Comparison of ENCODE assay signal across 8 mouse cellular contexts in the genomic region with DNA sequence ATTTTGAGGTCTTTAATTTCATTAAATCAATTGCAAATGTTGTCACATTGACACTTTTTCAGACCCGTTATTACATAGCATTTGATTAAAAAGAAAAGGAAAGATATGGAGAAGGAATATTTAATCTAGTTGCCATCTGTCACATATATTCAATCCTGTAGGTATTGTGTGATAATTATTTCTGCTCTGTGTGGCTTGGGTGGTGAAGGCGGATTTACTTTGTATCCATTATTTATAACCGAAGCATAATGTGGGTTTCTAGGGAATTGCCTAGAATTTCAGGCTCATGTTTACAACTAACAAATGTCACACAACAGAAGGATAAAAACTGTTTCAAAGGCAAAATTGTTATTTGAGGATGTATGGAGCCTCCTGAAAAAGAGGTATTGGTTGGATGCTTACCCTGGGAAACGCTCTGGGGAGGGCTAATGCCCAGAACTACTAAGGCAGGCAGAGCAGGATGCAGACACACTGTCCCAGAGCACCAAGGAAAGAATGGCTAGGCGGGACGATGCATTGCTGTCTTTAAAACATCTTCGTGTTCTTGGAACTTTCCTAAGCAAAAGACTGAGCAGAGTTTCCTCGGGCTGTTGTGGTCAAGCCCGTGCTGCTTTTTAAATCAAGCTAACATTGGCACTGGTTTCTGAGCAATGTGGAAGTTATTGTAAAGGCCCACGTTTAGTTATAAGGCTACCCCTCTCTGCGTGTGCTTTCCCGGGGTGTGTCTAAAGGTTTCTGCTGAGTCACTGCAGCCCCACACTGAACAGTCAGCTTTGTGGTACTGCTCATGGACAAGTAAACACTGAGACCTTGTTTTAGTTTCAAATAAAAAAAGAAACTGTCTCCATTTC.
DNase-seq lines count a peak whose midpoint lies in the region; ATAC-seq and TF ChIP-seq lines count a peak whose summit lies in the region.

No protein-coding gene starts in this region.

- TF ChIP-seq EP300 in stomach, postnatal 0 days (optimal IDR thresholded peaks at IDR 0.05), result no peak

- H3K27ac ChIP-seq in neural tube, embryonic 14.5 days (ENCODE audit: low read depth, low read length), result no peak overlapping the region
- H3K27ac ChIP-seq in embryonic fibroblast, embryonic 13.5 days (ENCODE audit: insufficient read depth, low read length), result peak overlapping the region; percentile 90
- no peak overlapping the region for H3K27ac ChIP-seq in stomach, postnatal 0 days (replicated peaks)

- TF ChIP-seq CTCF in embryonic fibroblast, embryonic 13.5 days (IDR thresholded peaks at IDR 0.05; ENCODE audit: borderline replicate concordance, insufficient read depth, low read length), result no peak
- TF ChIP-seq CTCF in stomach, postnatal 0 days (IDR thresholded peaks at IDR 0.05; ENCODE audit: low read depth), result no peak

- TF ChIP-seq POLR2A in embryonic fibroblast, embryonic 13.5 days (IDR thresholded peaks at IDR 0.05; ENCODE audit: low read depth, low read length), result no peak

- H3K4me3 ChIP-seq in neural tube, embryonic 14.5 days (ENCODE audit: low read depth, low read length), result no peak overlapping the region
- H3K4me3 ChIP-seq in embryonic fibroblast, embryonic 13.5 days (ENCODE audit: insufficient read depth, low read length), result no peak overlapping the region
- H3K4me3 ChIP-seq in stomach, postnatal 0 days (ENCODE audit: low read depth, low read length), result no peak overlapping the region

- H3K36me3 ChIP-seq in neural tube, embryonic 14.5 days (ENCODE audit: control insufficient read depth, insufficient read depth, low read length), result no peaks in the 10 kb centered on the region
- no peaks in the 10 kb centered on the region for H3K36me3 ChIP-seq in stomach, postnatal 0 days (ENCODE audit: control insufficient read depth, insufficient read depth, low read length)

- peak; percentile 43 to 48 for DNase-seq in adrenal gland, postnatal 36 days
- DNase-seq in adrenal gland, postnatal 10 days, result no peak
- no peak for DNase-seq in neural tube, embryonic 10.5 days (ENCODE audit: extremely low spot score, low spot score)
- DNase-seq in stomach, postnatal 0 days (ENCODE audit: low spot score), result peak; percentile 21
- DNase-seq in ovary, adult 18-20 months (ENCODE audit: low spot score), result no peak
- DNase-seq in cerebellum, adult 9-10 months, result no peak

- H3K4me1 ChIP-seq in neural tube, embryonic 14.5 days (ENCODE audit: control insufficient read depth, insufficient read depth, low read length), result 0 out of 2 replicates have a peak, but pooled peaks cover 4% of the 10 kb centered on the region
- peaks cover 9% of the 10 kb centered on the region; the same call in 1 of the 2 replicates for H3K4me1 ChIP-seq in embryonic fibroblast, embryonic 13.5 days (ENCODE audit: control insufficient read depth, insufficient read depth, low read length)
- H3K4me1 ChIP-seq in stomach, postnatal 0 days (replicated peaks; ENCODE audit: control insufficient read depth, insufficient read depth), result no peaks in the 10 kb centered on the region

- H3K9ac ChIP-seq in neural tube, embryonic 14.5 days (replicated peaks; ENCODE audit: low read depth, low read length), result no peak overlapping the region
- no peak overlapping the region for H3K9ac ChIP-seq in stomach, postnatal 0 days (ENCODE audit: low read length)

- H3K9me3 ChIP-seq in neural tube, embryonic 14.5 days (ENCODE audit: control insufficient read depth, low read length), result no peaks in the 10 kb centered on the region
- H3K9me3 ChIP-seq in stomach, postnatal 0 days (ENCODE audit: control insufficient read depth, low read length), result no peaks in the 10 kb centered on the region

- 55% methylated on average over 12 of the region's 12 CpGs for WGBS in neural tube, embryonic 14.5 days
- 56% methylated on average over 12 of the region's 12 CpGs for whole genome bisulfite sequencing in stomach, postnatal 0 days

- no peaks in the 10 kb centered on the region for H3K27me3 ChIP-seq in neural tube, embryonic 14.5 days (ENCODE audit: control insufficient read depth, insufficient read depth, low read length)
- H3K27me3 ChIP-seq in stomach, postnatal 0 days (ENCODE audit: control insufficient read depth, insufficient read depth, low read length), result no peaks in the 10 kb centered on the region

- H3K4me2 ChIP-seq in neural tube, embryonic 14.5 days (ENCODE audit: low read depth, low read length), result no peak overlapping the region
- H3K4me2 ChIP-seq in stomach, postnatal 0 days (replicated peaks; ENCODE audit: low read depth), result no peak overlapping the region

- 0 out of 2 replicates have a peak, but pooled peaks have one; percentile 51 for ATAC-seq in neural tube, embryonic 14.5 days (ENCODE audit: low read depth)
- peak; percentile 69; the same call in 1 of the 2 replicates for ATAC-seq in stomach, postnatal 0 days (ENCODE audit: low FRiP score, low TSS enrichment)

Comparison
In these comparisons a context has a peak if more than half of its experiments do, and no peak if none do; other contexts are left out.
1. DNase-seq: peak in adrenal gland, postnatal 36 days (2 of 2) and stomach, postnatal 0 days (single experiment); none in adrenal gland, postnatal 10 days (single experiment), neural tube, embryonic 10.5 days (single experiment), ovary, adult 18-20 months (single experiment) and cerebellum, adult 9-10 months (single experiment).